Mouse (Mus musculus) erythroblast, embryonic 14.5 days (primary cell): ENCODE measurements around the gene Shisa6.

ENCODE experiments used
- GATA1 ChIP-seq: IDR thresholded peaks from 2 replicates; pipeline ENCODE4 v1.6.1; 2012; ENCODE audit warnings: low read length, inconsistent platforms, mixed read lengths
- TAL1 ChIP-seq: IDR thresholded peaks from 3 replicates; pipeline ENCODE4 v1.6.1; 2012; ENCODE audit warnings: low read length, inconsistent platforms, mixed read lengths

DNA sequence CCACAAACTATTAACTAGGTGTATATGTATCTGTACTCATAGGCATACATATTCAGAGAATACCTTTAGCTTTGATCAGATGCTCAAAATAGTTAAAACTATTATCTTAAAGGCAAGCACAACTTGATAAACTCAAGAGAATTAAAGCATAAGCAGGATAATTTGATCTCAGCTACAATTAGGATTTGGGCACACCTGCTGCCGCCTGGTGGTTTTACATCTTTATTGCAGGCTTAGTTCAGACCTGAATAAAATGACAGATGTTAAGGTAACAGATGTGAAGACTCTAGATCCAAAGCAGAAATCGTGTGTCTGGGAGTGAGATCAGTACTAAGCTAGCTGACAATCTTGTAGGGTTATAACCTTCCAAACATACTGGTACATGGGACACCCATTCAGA is 24.8 kb downstream of the Shisa6 start:
- TF ChIP-seq GATA1 (no peak), TAL1 (no peak)
